Mouse (Mus musculus): ENCODE data around the gene Serpinb9.
"Not testable (repeated sequence)": the region's sequence is repeated elsewhere in the genome, so short reads cannot be mapped to it uniquely, and the experiment has no call there.

The Serpinb9 gene

GRCm38 (mm10) chr13:33002950-33003349, at the start of gene Serpinb9:
Serpinb9 (plus strand) TSS chr13:33003250.
- DNase-seq (ENCODE audit: low spot score): no peak

GRCm38 (mm10) chr13:32956537-32956936, 46.5 kb upstream of the Serpinb9 start:
- no peak for DNase-seq (ENCODE audit: low spot score)

- no peak for DNase-seq (ENCODE audit: low spot score)
Observed at GRCm38 (mm10) chr13:32957917-32958316, 45.1 kb upstream of the Serpinb9 start.

- DNase-seq (ENCODE audit: low spot score): not testable (repeated sequence)
Observed at GRCm38 (mm10) chr13:32958521-32958920, 44.5 kb upstream of the Serpinb9 start.

GRCm38 (mm10) chr13:32963990-32964753, 38.9 kb upstream of the Serpinb9 start:
- DNase-seq (ENCODE audit: low spot score): no peak

GRCm38 (mm10) chr13:32964989-32965811, 37.9 kb upstream of the Serpinb9 start, which contains the start of gene Serpinb6b:
Serpinb6b (plus strand) TSS chr13:32965209.
- DNase-seq (ENCODE audit: low spot score): peak; percentile 50

- DNase-seq (ENCODE audit: low spot score): no peak
Observed at GRCm38 (mm10) chr13:32966116-32966515, 36.9 kb upstream of the Serpinb9 start.

GRCm38 (mm10) chr13:32967233-32967632, 35.8 kb upstream of the Serpinb9 start:
- no peak for DNase-seq (ENCODE audit: low spot score)

GRCm38 (mm10) chr13:32968353-32968984, 34.6 kb upstream of the Serpinb9 start:
- no peak for DNase-seq (ENCODE audit: low spot score)

- DNase-seq (ENCODE audit: low spot score): no peak
Observed at GRCm38 (mm10) chr13:32968996-32969640, 33.9 kb upstream of the Serpinb9 start.

- no peak for DNase-seq (ENCODE audit: low spot score)
Observed at GRCm38 (mm10) chr13:32969641-32970040, 33.4 kb upstream of the Serpinb9 start.

- DNase-seq (ENCODE audit: low spot score): no peak
Observed at GRCm38 (mm10) chr13:32970776-32971175, 32.3 kb upstream of the Serpinb9 start.

GRCm38 (mm10) chr13:32974268-32974667, 28.8 kb upstream of the Serpinb9 start:
- no peak for DNase-seq (ENCODE audit: low spot score)

- DNase-seq (ENCODE audit: low spot score): no peak
Observed at GRCm38 (mm10) chr13:32974889-32975460, 28.1 kb upstream of the Serpinb9 start.

GRCm38 (mm10) chr13:32975710-32976109, 27.3 kb upstream of the Serpinb9 start:
- DNase-seq (ENCODE audit: low spot score): no peak

GRCm38 (mm10) chr13:32982556-32983042, 20.5 kb upstream of the Serpinb9 start:
- DNase-seq (ENCODE audit: low spot score): no peak

- no peak for DNase-seq (ENCODE audit: low spot score)
Observed at GRCm38 (mm10) chr13:32986256-32986655, 16.8 kb upstream of the Serpinb9 start.

GRCm38 (mm10) chr13:32993152-32993893, 9.7 kb upstream of the Serpinb9 start:
- DNase-seq (ENCODE audit: low spot score): no peak

GRCm38 (mm10) chr13:32993894-32994242, 9.2 kb upstream of the Serpinb9 start:
- no peak for DNase-seq (ENCODE audit: low spot score)

GRCm38 (mm10) chr13:32995051-32995450, 8.0 kb upstream of the Serpinb9 start:
- no peak for DNase-seq (ENCODE audit: low spot score)

- DNase-seq (ENCODE audit: low spot score): no peak
Observed at GRCm38 (mm10) chr13:33001341-33001740, 1.7 kb upstream of the Serpinb9 start.

Data from testis, postnatal 10 days (tissue).